Mouse (Mus musculus) liver, embryonic 16.5 days (tissue): Measurements from ENCODE around the gene Speer4f2. TPM values are rescaled to one million over a fixed set of nuclear protein-coding genes. Genes with fewer than 3 reads are reported as not detected.
"Not testable (repeated sequence)": the region's sequence is repeated elsewhere in the genome, so short reads cannot be mapped to it uniquely, and the experiment has no call there.

Experiments used
- ATAC-seq: fragments of 200-750 bp; cut with Nextera tagmentation; 2 replicates; pipeline ENCODE4 v1.8.0; 2017; ENCODE audit warnings: low read depth, mild to moderate bottlenecking, moderate number of reproducible peaks, moderate library complexity
- H3K27ac ChIP-seq: fragments of 300-500 bp; sonication (generic); 2 replicates; pipeline ENCODE4 v1.5.1; 2014; ENCODE audit warnings: mild to moderate bottlenecking, low read length
- H3K27me3 ChIP-seq: fragments of 300-500 bp; sonication (generic); 2 replicates; pipeline ENCODE4 v1.6.1; 2014; ENCODE audit warnings: low read depth, low read length, mixed read lengths; ENCODE audit not compliant: control insufficient read depth, insufficient read depth
- H3K36me3 ChIP-seq: fragments of 300-500 bp; sonication (generic); 2 replicates; pipeline ENCODE4 v1.6.1; 2014; ENCODE audit warnings: mild to moderate bottlenecking; ENCODE audit not compliant: control insufficient read depth, insufficient read depth
- H3K4me1 ChIP-seq: fragments of 300-500 bp; sonication (generic); 2 replicates; pipeline ENCODE4 v1.6.1; 2014; ENCODE audit warnings: low read depth, low read length, mixed read lengths; ENCODE audit not compliant: control insufficient read depth
- H3K4me2 ChIP-seq: fragments of 300-500 bp; sonication (generic); 2 replicates; pipeline ENCODE4 v1.6.1; 2014; ENCODE audit warnings: low read depth, low read length, mixed read lengths
- H3K4me3 ChIP-seq: fragments of 300-500 bp; sonication (generic); 2 replicates; pipeline ENCODE4 v1.5.1; 2014; ENCODE audit warnings: low read depth, mild to moderate bottlenecking, low read length
- H3K9ac ChIP-seq: fragments of 300-500 bp; sonication (generic); 2 replicates; pipeline ENCODE4 v1.6.1; 2014; ENCODE audit warnings: low read depth, low read length
- H3K9me3 ChIP-seq: fragments of 300-500 bp; sonication (generic); replicated peaks from 2 replicates; pipeline ENCODE4 v1.6.1; 2016; ENCODE audit warnings: low read length; ENCODE audit not compliant: control insufficient read depth
- WGBS: fragments of 180-500 bp; shearing (Covaris S2); extraction: QIAGEN DNeasy Blood & Tissue Kit; methylation state at CpG from one replicate; pipeline ENCODE4 v1.1.7; 2014; ENCODE audit not compliant: insufficient replicate concordance; 5-methylcytosine and 5-hydroxymethylcytosine counted together
- polyA plus RNA-seq: library from polyadenylated mRNA; unstranded; fragments of >200 nt; fragmentation: Nextera tagmentation; extraction: Ambion mirVana; gene quantifications from 2 replicates; pipeline ENCODE4 v1.2.1, GENCODE M21; 2015

The Speer4f2 gene
- polyA plus RNA-seq = not detected in 2 replicates

DNA sequence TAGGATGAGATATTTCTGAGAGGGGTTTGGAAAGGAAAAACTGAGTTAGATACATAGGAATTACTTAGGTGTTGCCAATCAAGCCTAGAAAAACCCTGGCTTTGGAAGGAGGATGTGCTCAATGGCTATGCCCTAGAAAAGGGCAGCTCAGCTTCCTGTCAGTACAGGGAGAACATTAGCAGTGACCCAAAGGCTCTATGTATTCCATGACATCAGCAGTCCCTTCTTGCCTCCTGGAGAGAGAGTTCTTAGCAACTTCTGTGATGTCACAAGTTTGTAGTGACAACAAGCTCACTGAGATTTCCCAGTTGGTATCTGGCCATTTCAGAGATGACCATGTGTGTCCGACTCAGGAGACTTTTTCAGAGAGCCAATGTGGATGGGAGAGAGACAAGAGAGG, at the start of gene Speer4f2:
TSS of gene Speer4f2 (plus strand) at position 301 of the 400 bp plus-strand sequence.
- H3K9me3 ChIP-seq, H3K4me1 ChIP-seq, H3K27ac ChIP-seq, H3K4me2 ChIP-seq, H3K36me3 ChIP-seq, H3K9ac ChIP-seq, H3K4me3 ChIP-seq, H3K27me3 ChIP-seq, ATAC-seq: not testable (repeated sequence)
- WGBS = 61% methylated on average over 1 of the region's 1 CpGs

DNA sequence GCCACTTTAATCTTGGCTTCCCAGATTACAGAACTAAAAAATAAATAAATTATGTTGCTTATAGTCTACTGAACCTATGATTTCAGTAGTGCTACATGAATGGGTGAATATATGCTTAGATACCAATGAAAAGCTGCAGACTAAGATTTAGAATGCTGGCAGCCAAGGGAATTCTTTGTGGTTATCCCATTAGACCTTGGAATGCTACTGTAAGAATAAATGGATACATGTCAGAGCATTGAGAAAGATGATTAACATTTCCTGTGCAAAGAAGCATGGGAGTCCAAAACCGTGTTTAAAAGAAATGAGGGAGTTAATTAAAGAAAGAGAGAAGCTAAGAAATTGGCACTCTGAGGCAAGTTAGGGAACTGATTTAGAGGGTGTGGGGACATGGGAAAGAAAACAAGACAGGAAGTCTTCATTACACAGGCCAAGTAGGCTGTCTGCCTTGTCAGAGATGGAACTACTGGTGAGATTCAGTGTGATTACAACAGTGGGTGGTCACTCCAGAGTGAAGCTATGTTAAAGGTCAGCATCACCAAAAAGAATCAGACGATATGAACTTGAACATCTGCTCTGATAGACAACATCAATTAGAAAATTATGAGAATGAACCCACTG, 43.9 kb upstream of the Speer4f2 start:
- 27% methylated on average over 2 of the region's 2 CpGs for WGBS
- no peak overlapping the region for H3K4me2 ChIP-seq
- H3K27me3 ChIP-seq = no peaks in the 10 kb centered on the region

DNA sequence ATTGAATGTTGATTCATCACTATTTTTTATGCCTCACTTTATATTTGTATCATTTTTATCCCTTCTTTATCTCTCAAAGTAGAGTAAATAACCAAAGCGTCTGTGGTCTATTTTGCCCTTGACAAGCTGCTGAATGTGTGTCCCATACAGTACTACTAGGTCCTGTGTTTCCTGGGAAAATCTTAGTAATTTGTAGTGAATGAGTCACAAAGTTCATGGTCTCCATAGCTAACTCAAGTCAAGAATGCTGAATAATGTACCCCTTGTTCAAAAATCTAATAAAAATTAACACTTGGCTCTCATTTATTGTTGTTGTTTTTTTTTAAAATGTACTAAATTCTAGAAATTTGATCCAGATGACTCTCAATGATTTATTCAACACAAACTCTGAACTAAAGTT, 38.1 kb upstream of the Speer4f2 start:
- no peak overlapping the region for H3K27ac ChIP-seq
- ATAC-seq = no peak
- H3K4me1 ChIP-seq = no peaks in the 10 kb centered on the region
- H3K9ac ChIP-seq = no peak overlapping the region
- 64% methylated on average over 1 of the region's 1 CpGs for WGBS
- no peaks in the 10 kb centered on the region for H3K36me3 ChIP-seq
- H3K4me3 ChIP-seq = no peak overlapping the region
- H3K4me2 ChIP-seq = no peak overlapping the region
- no peaks in the 10 kb centered on the region for H3K27me3 ChIP-seq
- no peaks in the 10 kb centered on the region for H3K9me3 ChIP-seq

More for the DNA sequence above, 43.9 kb upstream of the Speer4f2 start:
- no peak overlapping the region for H3K4me3 ChIP-seq
- H3K4me1 ChIP-seq = no peaks in the 10 kb centered on the region
- H3K27ac ChIP-seq = no peak overlapping the region
- H3K9ac ChIP-seq = no peak overlapping the region
- H3K9me3 ChIP-seq = no peaks in the 10 kb centered on the region
- no peak for ATAC-seq
- no peaks in the 10 kb centered on the region for H3K36me3 ChIP-seq

- H3K4me1 ChIP-seq, H3K27ac ChIP-seq, H3K36me3 ChIP-seq, H3K4me3 ChIP-seq, H3K9ac ChIP-seq, H3K4me2 ChIP-seq, H3K9me3 ChIP-seq, H3K27me3 ChIP-seq, ATAC-seq: not testable (repeated sequence)
- 51% methylated on average over 2 of the region's 2 CpGs for WGBS
These were observed 27.2 kb upstream of the Speer4f2 start for GRCm38 (mm10) chr5:17345741-17346140.

GRCm38 (mm10) chr5:17359394-17359999, 13.5 kb upstream of the Speer4f2 start:
- no peak overlapping the region for H3K4me2 ChIP-seq
- ATAC-seq = no peak
- H3K36me3 ChIP-seq = no peaks in the 10 kb centered on the region
- no peaks in the 10 kb centered on the region for H3K9me3 ChIP-seq
- no peaks in the 10 kb centered on the region for H3K27me3 ChIP-seq
- no peak overlapping the region for H3K9ac ChIP-seq
- H3K4me1 ChIP-seq = no peaks in the 10 kb centered on the region
- no peak overlapping the region for H3K27ac ChIP-seq
- H3K4me3 ChIP-seq = no peak overlapping the region

DNA sequence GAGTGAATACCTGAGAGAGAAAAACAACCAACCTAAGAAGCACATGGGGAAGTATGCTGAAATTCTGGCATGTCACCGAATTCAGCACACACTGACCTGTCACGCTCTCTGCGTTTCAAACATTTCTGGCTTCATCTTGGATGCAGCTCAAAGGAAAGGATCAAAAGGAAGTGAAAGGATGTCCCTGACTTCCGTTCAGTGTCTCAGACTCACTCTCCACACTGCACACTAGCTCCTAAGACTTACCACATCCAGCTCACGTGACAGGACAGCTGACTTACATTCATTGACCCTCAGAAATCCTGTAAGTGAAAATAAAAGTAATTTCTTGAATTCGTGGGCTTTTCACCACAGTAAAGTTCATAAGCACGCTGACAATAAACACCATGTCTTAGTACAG, 16.9 kb downstream of the Speer4f2 start:
- Histone ChIP-seq H3K4me2 (no peak overlapping the region), H3K9ac (no peak overlapping the region), H3K4me3 (no peak overlapping the region), H3K36me3 (no peaks in the 10 kb centered on the region), H3K27me3 (no peaks in the 10 kb centered on the region), H3K4me1 (no peaks in the 10 kb centered on the region), H3K27ac (no peak overlapping the region), H3K9me3 (no peaks in the 10 kb centered on the region)
- ATAC-seq = no peak
- WGBS = 55% methylated on average over 7 of the region's 7 CpGs

DNA sequence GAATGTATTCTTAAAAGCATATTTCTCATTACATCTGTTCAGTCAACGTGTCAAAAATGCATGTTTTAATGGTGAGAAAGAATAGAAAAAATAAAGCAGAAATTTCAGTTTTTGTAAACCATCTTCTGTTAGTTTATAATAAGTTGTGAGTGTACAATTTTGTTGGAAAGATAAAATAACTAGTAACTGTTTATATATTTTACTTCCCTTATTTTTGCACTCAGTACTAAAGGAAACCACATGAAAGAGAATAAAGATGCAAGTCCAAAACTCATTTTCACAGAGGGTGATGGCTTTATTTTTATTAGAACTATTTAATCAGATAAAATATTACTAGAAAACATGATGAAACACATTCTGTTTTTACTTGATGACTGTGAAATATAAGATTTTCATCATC, 18.2 kb downstream of the Speer4f2 start:
- Histone ChIP-seq H3K4me1 (no peaks in the 10 kb centered on the region), H3K27me3 (no peaks in the 10 kb centered on the region), H3K4me2 (no peak overlapping the region), H3K27ac (no peak overlapping the region), H3K4me3 (no peak overlapping the region), H3K9me3 (no peaks in the 10 kb centered on the region), H3K9ac (no peak overlapping the region), H3K36me3 (no peaks in the 10 kb centered on the region)
- WGBS = 56% methylated on average over 1 of the region's 1 CpGs
- ATAC-seq = no peak

- no peak overlapping the region for H3K9ac ChIP-seq
- H3K27ac ChIP-seq = no peak overlapping the region
- no peaks in the 10 kb centered on the region for H3K4me1 ChIP-seq
- no peaks in the 10 kb centered on the region for H3K36me3 ChIP-seq
- H3K27me3 ChIP-seq = no peaks in the 10 kb centered on the region
- no peak overlapping the region for H3K4me3 ChIP-seq
- H3K9me3 ChIP-seq = no peaks in the 10 kb centered on the region
- WGBS = 53% methylated on average over 1 of the region's 1 CpGs
- H3K4me2 ChIP-seq = no peak overlapping the region
- no peak for ATAC-seq
These were observed 27.6 kb downstream of the Speer4f2 start for GRCm38 (mm10) chr5:17400571-17400970.

GRCm38 (mm10) chr5:17401206-17402077, 28.5 kb downstream of the Speer4f2 start:
- no peak overlapping the region for H3K27ac ChIP-seq
- H3K36me3 ChIP-seq = no peaks in the 10 kb centered on the region
- 59% methylated on average over 14 of the region's 14 CpGs for WGBS
- no peaks in the 10 kb centered on the region for H3K9me3 ChIP-seq
- H3K4me2 ChIP-seq = no peak overlapping the region
- no peaks in the 10 kb centered on the region for H3K4me1 ChIP-seq
- H3K4me3 ChIP-seq = no peak overlapping the region
- H3K9ac ChIP-seq = no peak overlapping the region
- no peak for ATAC-seq
- no peaks in the 10 kb centered on the region for H3K27me3 ChIP-seq
